Mouse (Mus musculus) stomach, postnatal 0 days (tissue): ENCODE measurements around the gene Enkd1.

Source experiments
- CTCF ChIP-seq: IDR thresholded peaks from 2 replicates; pipeline ENCODE4 v1.5.1; 2016; ENCODE audit warnings: antibody characterized with exemption, low read depth, mild to moderate bottlenecking, moderate library complexity
- EP300 ChIP-seq: optimal IDR thresholded peaks from 2 replicates; pipeline ENCODE3; 2016; ENCODE audit warnings: antibody characterized with exemption

DNA sequence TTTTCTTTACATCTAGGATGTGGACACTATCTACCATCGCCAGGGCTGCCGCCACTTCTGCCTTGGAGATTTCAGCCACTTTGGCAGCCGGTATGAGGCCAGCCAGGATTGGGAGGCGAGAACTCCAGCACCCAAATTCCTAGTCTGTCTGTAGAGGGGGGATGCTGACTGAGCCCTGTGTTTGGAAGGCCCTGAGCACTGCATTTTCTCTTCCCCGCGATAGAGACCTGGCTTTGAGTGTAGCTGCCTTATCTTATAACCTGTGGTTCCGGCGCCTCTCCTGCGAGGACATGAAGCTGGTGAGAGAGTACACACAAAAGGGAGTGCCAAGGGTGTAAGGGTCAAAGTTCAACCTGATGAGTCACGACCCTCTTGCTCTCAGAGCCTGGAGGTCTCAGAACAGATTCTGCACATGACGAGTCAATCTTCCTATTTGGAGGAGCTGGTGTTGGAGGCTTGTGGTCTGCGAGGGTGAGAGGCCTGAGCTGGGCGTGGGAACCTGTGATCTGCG, 19.7 kb downstream of the Enkd1 start:
- TF ChIP-seq CTCF = no peak
- TF ChIP-seq EP300 = no peak
